Mouse (Mus musculus): ENCODE measurements around the gene Mob3b. TPM values are rescaled to one million over a fixed set of nuclear protein-coding genes. Genes with fewer than 3 reads are reported as not detected.
A peak's percentile ranks its signal among the peaks of the same experiment; 100 is the strongest.

Gene Mob3b
- polyA plus RNA-seq (2016; fragmentation: Nextera tagmentation; extraction: Ambion mirVana): 14.3 and 15.1 TPM in 2 replicates

GRCm38 (mm10) chr4:35156751-35157611, at the start of gene Mob3b:
Mob3b (minus strand) TSS chr4:35157484.
- H3K4me2 ChIP-seq: peak within 1 kb of the TSS; percentile 78
- H3K9ac ChIP-seq (replicated peaks): peak within 1 kb of the TSS; percentile 71
- no peaks in the 10 kb centered on the region for H3K36me3 ChIP-seq
- no peaks in the 10 kb centered on the region for H3K27me3 ChIP-seq
- ATAC-seq (ENCODE audit: insufficient number of reproducible peaks, insufficient read depth, low FRiP score, low TSS enrichment, low read depth): peak; percentile 85
- H3K9me3 ChIP-seq: no peaks in the 10 kb centered on the region
- H3K27ac ChIP-seq: peak within 1 kb of the TSS; percentile 92
- peak within 1 kb of the TSS; percentile 58 for H3K4me3 ChIP-seq (replicated peaks)
- peaks cover 11% of the 10 kb centered on the region for H3K4me1 ChIP-seq (replicated peaks)
- under 1% methylated on average over 50 of the region's 50 CpGs for WGBS

- ATAC-seq (ENCODE audit: insufficient number of reproducible peaks, insufficient read depth, low FRiP score, low TSS enrichment, low read depth): no peak
- Histone ChIP-seq H3K4me2 (no peak overlapping the region), H3K9ac (replicated peaks) (no peak overlapping the region), H3K27ac (no peak overlapping the region), H3K27me3 (no peaks in the 10 kb centered on the region), H3K36me3 (peaks cover 27% of the 10 kb centered on the region), H3K9me3 (no peaks in the 10 kb centered on the region), H3K4me3 (replicated peaks) (no peak overlapping the region), H3K4me1 (replicated peaks) (no peaks in the 10 kb centered on the region)
- WGBS: 62% methylated on average over 7 of the region's 7 CpGs
Observed at GRCm38 (mm10) chr4:35204659-35205058, 47.4 kb upstream of the Mob3b start.

GRCm38 (mm10) chr4:35203724-35204123, 46.4 kb upstream of the Mob3b start:
- H3K4me3 ChIP-seq (replicated peaks): no peak overlapping the region
- no peak for ATAC-seq (ENCODE audit: insufficient number of reproducible peaks, insufficient read depth, low FRiP score, low TSS enrichment, low read depth)
- H3K4me1 ChIP-seq (replicated peaks): no peaks in the 10 kb centered on the region
- H3K4me2 ChIP-seq: no peak overlapping the region
- H3K36me3 ChIP-seq: peaks cover 36% of the 10 kb centered on the region
- H3K27me3 ChIP-seq: no peaks in the 10 kb centered on the region
- 92% methylated on average over 2 of the region's 2 CpGs for WGBS
- H3K9ac ChIP-seq (replicated peaks): no peak overlapping the region
- H3K27ac ChIP-seq: no peak overlapping the region
- H3K9me3 ChIP-seq: no peaks in the 10 kb centered on the region

GRCm38 (mm10) chr4:35201700-35202099, 44.4 kb upstream of the Mob3b start:
- H3K27me3 ChIP-seq: no peaks in the 10 kb centered on the region
- H3K4me2 ChIP-seq: no peak overlapping the region
- H3K4me3 ChIP-seq (replicated peaks): no peak overlapping the region
- ATAC-seq (ENCODE audit: insufficient number of reproducible peaks, insufficient read depth, low FRiP score, low TSS enrichment, low read depth): no peak
- H3K27ac ChIP-seq: no peak overlapping the region
- H3K9me3 ChIP-seq: no peaks in the 10 kb centered on the region
- H3K9ac ChIP-seq (replicated peaks): no peak overlapping the region
- no peaks in the 10 kb centered on the region for H3K4me1 ChIP-seq (replicated peaks)
- WGBS: 94% methylated on average over 5 of the region's 5 CpGs
- H3K36me3 ChIP-seq: peaks cover 40% of the 10 kb centered on the region

- no peak overlapping the region for H3K9ac ChIP-seq (replicated peaks)
- no peak overlapping the region for H3K4me2 ChIP-seq
- no peak overlapping the region for H3K27ac ChIP-seq
- no peak overlapping the region for H3K4me3 ChIP-seq (replicated peaks)
- ATAC-seq (ENCODE audit: insufficient number of reproducible peaks, insufficient read depth, low FRiP score, low TSS enrichment, low read depth): no peak
- no peaks in the 10 kb centered on the region for H3K9me3 ChIP-seq
- peaks cover 14% of the 10 kb centered on the region; the same call in 1 of the 2 replicates for H3K36me3 ChIP-seq
- no peaks in the 10 kb centered on the region for H3K4me1 ChIP-seq (replicated peaks)
- H3K27me3 ChIP-seq: no peaks in the 10 kb centered on the region
- 50% methylated on average over 7 of the region's 7 CpGs for WGBS
Observed at GRCm38 (mm10) chr4:35192725-35193124, 35.4 kb upstream of the Mob3b start.

GRCm38 (mm10) chr4:35189794-35190193, 32.5 kb upstream of the Mob3b start:
- 71% methylated on average over 5 of the region's 5 CpGs for WGBS
- Histone ChIP-seq H3K27me3 (no peaks in the 10 kb centered on the region), H3K27ac (no peak overlapping the region), H3K9me3 (no peaks in the 10 kb centered on the region), H3K36me3 (peaks cover 5% of the 10 kb centered on the region; the same call in 1 of the 2 replicates), H3K4me2 (no peak overlapping the region), H3K4me3 (replicated peaks) (no peak overlapping the region), H3K4me1 (replicated peaks) (no peaks in the 10 kb centered on the region), H3K9ac (replicated peaks) (no peak overlapping the region)
- ATAC-seq (ENCODE audit: insufficient number of reproducible peaks, insufficient read depth, low FRiP score, low TSS enrichment, low read depth): no peak

- 89% methylated on average over 8 of the region's 8 CpGs for WGBS
Observed at GRCm38 (mm10) chr4:35187617-35188326, 30.5 kb upstream of the Mob3b start.

GRCm38 (mm10) chr4:35177926-35178645, 20.8 kb upstream of the Mob3b start:
- H3K9ac ChIP-seq (replicated peaks): no peak overlapping the region
- H3K4me3 ChIP-seq (replicated peaks): no peak overlapping the region
- H3K27ac ChIP-seq: no peak overlapping the region
- H3K9me3 ChIP-seq: no peaks in the 10 kb centered on the region
- no peak overlapping the region for H3K4me2 ChIP-seq
- WGBS: 78% methylated on average over 12 of the region's 12 CpGs
- H3K36me3 ChIP-seq: no peaks in the 10 kb centered on the region
- H3K4me1 ChIP-seq (replicated peaks): no peaks in the 10 kb centered on the region
- no peaks in the 10 kb centered on the region for H3K27me3 ChIP-seq
- ATAC-seq (ENCODE audit: insufficient number of reproducible peaks, insufficient read depth, low FRiP score, low TSS enrichment, low read depth): no peak

More at GRCm38 (mm10) chr4:35187617-35188326, 30.5 kb upstream of the Mob3b start:
- H3K9ac ChIP-seq (replicated peaks): no peak overlapping the region
- no peak overlapping the region for H3K4me2 ChIP-seq
- H3K27me3 ChIP-seq: no peaks in the 10 kb centered on the region
- H3K27ac ChIP-seq: no peak overlapping the region
- no peak for ATAC-seq (ENCODE audit: insufficient number of reproducible peaks, insufficient read depth, low FRiP score, low TSS enrichment, low read depth)
- no peaks in the 10 kb centered on the region for H3K9me3 ChIP-seq
- no peak overlapping the region for H3K4me3 ChIP-seq (replicated peaks)
- no peaks in the 10 kb centered on the region for H3K4me1 ChIP-seq (replicated peaks)
- peaks cover 5% of the 10 kb centered on the region; the same call in 1 of the 2 replicates for H3K36me3 ChIP-seq

GRCm38 (mm10) chr4:35175566-35175965, 18.3 kb upstream of the Mob3b start:
- ATAC-seq (ENCODE audit: insufficient number of reproducible peaks, insufficient read depth, low FRiP score, low TSS enrichment, low read depth): no peak
- Histone ChIP-seq H3K27me3 (no peaks in the 10 kb centered on the region), H3K4me1 (replicated peaks) (no peaks in the 10 kb centered on the region), H3K9me3 (no peaks in the 10 kb centered on the region), H3K4me2 (no peak overlapping the region), H3K36me3 (no peaks in the 10 kb centered on the region), H3K4me3 (replicated peaks) (no peak overlapping the region), H3K27ac (no peak overlapping the region), H3K9ac (replicated peaks) (no peak overlapping the region)
- 88% methylated on average over 2 of the region's 2 CpGs for WGBS

GRCm38 (mm10) chr4:35173551-35173950, 16.3 kb upstream of the Mob3b start:
- Histone ChIP-seq H3K4me2 (no peak overlapping the region), H3K9me3 (no peaks in the 10 kb centered on the region), H3K4me1 (replicated peaks) (no peaks in the 10 kb centered on the region), H3K27ac (no peak overlapping the region), H3K4me3 (replicated peaks) (no peak overlapping the region), H3K36me3 (no peaks in the 10 kb centered on the region), H3K27me3 (no peaks in the 10 kb centered on the region), H3K9ac (replicated peaks) (no peak overlapping the region)
- ATAC-seq (ENCODE audit: insufficient number of reproducible peaks, insufficient read depth, low FRiP score, low TSS enrichment, low read depth): no peak
- WGBS: 63% methylated on average over 1 of the region's 1 CpGs

GRCm38 (mm10) chr4:35172471-35172870, 15.2 kb upstream of the Mob3b start:
- Histone ChIP-seq H3K27ac (no peak overlapping the region), H3K9ac (replicated peaks) (no peak overlapping the region), H3K4me3 (replicated peaks) (no peak overlapping the region), H3K4me2 (no peak overlapping the region), H3K9me3 (no peaks in the 10 kb centered on the region), H3K27me3 (no peaks in the 10 kb centered on the region), H3K36me3 (no peaks in the 10 kb centered on the region), H3K4me1 (replicated peaks) (no peaks in the 10 kb centered on the region)
- WGBS: 85% methylated on average over 2 of the region's 2 CpGs
- no peak for ATAC-seq (ENCODE audit: insufficient number of reproducible peaks, insufficient read depth, low FRiP score, low TSS enrichment, low read depth)

Data from limb, embryonic 12.5 days (tissue).